Mouse (Mus musculus) thymus, adult 2 months (tissue): ENCODE data around the gene Kdm5a. TPM values are rescaled to one million over a fixed set of nuclear protein-coding genes. Genes with fewer than 3 reads are reported as not detected.

Source experiments
- DNase-seq: peaks from one replicate; pipeline ENCODE4 v3.0.0; 2021
- H3K27ac ChIP-seq: fragments of 200-500 bp; 2 replicates; pipeline ENCODE4 v1.5.1; 2012; ENCODE audit warnings: low read length, control low read depth; ENCODE audit not compliant: control insufficient read depth, insufficient read depth
- H3K27me3 ChIP-seq: fragments of 200-500 bp; 2 replicates; pipeline ENCODE4 v1.6.1; 2012; ENCODE audit warnings: mild to moderate bottlenecking, low read length, moderate library complexity, mixed read lengths; ENCODE audit not compliant: control insufficient read depth, insufficient read depth
- H3K36me3 ChIP-seq: fragments of 200-500 bp; 2 replicates; pipeline ENCODE4 v1.6.1; 2012; ENCODE audit warnings: mild to moderate bottlenecking, low read length, moderate library complexity; ENCODE audit not compliant: control insufficient read depth, insufficient read depth
- H3K4me1 ChIP-seq: fragments of 200-500 bp; replicated peaks from 2 replicates; pipeline ENCODE4 v1.6.1; 2012; ENCODE audit warnings: low read length; ENCODE audit not compliant: control insufficient read depth, insufficient read depth
- H3K4me3 ChIP-seq: fragments of 200-500 bp; 2 replicates; pipeline ENCODE4 v1.5.1; 2012; ENCODE audit warnings: mild to moderate bottlenecking, low read length, control low read depth, moderate library complexity; ENCODE audit not compliant: control insufficient read depth, insufficient read depth
- CTCF ChIP-seq: fragments of 200-500 bp; IDR thresholded peaks from 2 replicates; pipeline ENCODE4 v1.5.1; 2012; ENCODE audit warnings: mild to moderate bottlenecking, control low read depth, low read length, moderate library complexity, borderline replicate concordance; ENCODE audit not compliant: control insufficient read depth, poor library complexity, insufficient read depth; ENCODE audit errors: extremely low read depth
- POLR2A ChIP-seq: fragments of 200-500 bp; IDR thresholded peaks from 2 replicates; pipeline ENCODE4 v1.6.1; 2012; ENCODE audit warnings: mild to moderate bottlenecking, low read length, control low read depth, moderate library complexity; ENCODE audit not compliant: control insufficient read depth, poor library complexity, insufficient read depth; ENCODE audit errors: extremely low read depth
- WGBS: fragments of 180-500 bp; shearing (Covaris S2); methylation state at CpG from one replicate; pipeline ENCODE4 v1.1.7; 2018; 5-methylcytosine and 5-hydroxymethylcytosine counted together
- polyA plus RNA-seq: library from polyadenylated mRNA; depleted of rRNA; stranded (reverse); fragments of >200 nt; gene quantifications from 2 replicates; pipeline ENCODE4 v1.2.3, GENCODE M21; 2012

The Kdm5a gene
- polyA plus RNA-seq, 1 experiment = 13.2 TPM

- TF ChIP-seq CTCF = no peak
- TF ChIP-seq POLR2A = no peak
- 97% methylated on average over 3 of the region's 3 CpGs for WGBS
- no peak for DNase-seq
- Histone ChIP-seq H3K4me1 (no peaks in the 10 kb centered on the region), H3K36me3 (peaks cover 64% of the 10 kb centered on the region), H3K27me3 (no peaks in the 10 kb centered on the region), H3K4me3 (no peak overlapping the region), H3K27ac (no peak overlapping the region)
Measured at GRCm38 (mm10) chr6:120438161-120438560, 74.2 kb downstream of the Kdm5a start.

- no peak overlapping the region for H3K27ac ChIP-seq
- WGBS = 96% methylated on average over 4 of the region's 4 CpGs
- no peak for DNase-seq
- no peaks in the 10 kb centered on the region for H3K4me1 ChIP-seq
- H3K27me3 ChIP-seq = no peaks in the 10 kb centered on the region
- TF ChIP-seq POLR2A (no peak), CTCF (no peak)
- no peak overlapping the region for H3K4me3 ChIP-seq
- H3K36me3 ChIP-seq = peaks cover 46% of the 10 kb centered on the region
Measured at GRCm38 (mm10) chr6:120442171-120442749, 78.3 kb downstream of the Kdm5a start.

GRCm38 (mm10) chr6:120443363-120444355, 79.7 kb downstream of the Kdm5a start:
- Histone ChIP-seq H3K4me3 (no peak overlapping the region), H3K36me3 (peaks cover 33% of the 10 kb centered on the region), H3K27ac (no peak overlapping the region), H3K4me1 (no peaks in the 10 kb centered on the region), H3K27me3 (no peaks in the 10 kb centered on the region)
- 93% methylated on average over 14 of the region's 14 CpGs for WGBS
- TF ChIP-seq CTCF (no peak), POLR2A (no peak)
- no peak for DNase-seq

GRCm38 (mm10) chr6:120450208-120450607, 86.3 kb downstream of the Kdm5a start:
- Histone ChIP-seq H3K4me1 (peaks cover 11% of the 10 kb centered on the region), H3K36me3 (no peaks in the 10 kb centered on the region), H3K27ac (no peak overlapping the region), H3K27me3 (no peaks in the 10 kb centered on the region), H3K4me3 (no peak overlapping the region)
- DNase-seq = no peak
- 90% methylated on average over 3 of the region's 3 CpGs for WGBS
- TF ChIP-seq CTCF (no peak), POLR2A (no peak)

- DNase-seq = no peak
- no peaks in the 10 kb centered on the region for H3K36me3 ChIP-seq
- H3K4me3 ChIP-seq = no peak overlapping the region
- H3K27ac ChIP-seq = no peak overlapping the region
- peaks cover 11% of the 10 kb centered on the region for H3K4me1 ChIP-seq
- WGBS = 53% methylated on average over 11 of the region's 11 CpGs
- H3K27me3 ChIP-seq = no peaks in the 10 kb centered on the region
- TF ChIP-seq CTCF (no peak), POLR2A (no peak)
Measured at GRCm38 (mm10) chr6:120452384-120453102, 88.6 kb downstream of the Kdm5a start.

GRCm38 (mm10) chr6:120453103-120453445, 89.2 kb downstream of the Kdm5a start:
- Histone ChIP-seq H3K27me3 (no peaks in the 10 kb centered on the region), H3K4me1 (peaks cover 11% of the 10 kb centered on the region), H3K36me3 (no peaks in the 10 kb centered on the region), H3K4me3 (no peak overlapping the region), H3K27ac (no peak overlapping the region)
- TF ChIP-seq POLR2A (no peak), CTCF (no peak)
- no peak for DNase-seq
- WGBS = 28% methylated on average over 5 of the region's 5 CpGs
